Mouse (Mus musculus) limb, embryonic 14.5 days (tissue): Measurements from ENCODE around the gene Cyth2. TPM values are rescaled to one million over a fixed set of nuclear protein-coding genes. Genes with fewer than 3 reads are reported as not detected.

Experiments used
- ATAC-seq: fragments of 200-750 bp; cut with Nextera tagmentation; 2 replicates; pipeline ENCODE4 v1.8.0; 2017; ENCODE audit warnings: low read depth, moderate number of reproducible peaks, moderate TSS enrichment; ENCODE audit not compliant: low FRiP score
- DNase-seq: peaks from one replicate; pipeline ENCODE4 v3.0.0-alpha.2; 2015; ENCODE audit warnings: low spot score
- H3K27ac ChIP-seq: fragments of 300-500 bp; sonication (generic); replicated peaks from 2 replicates; pipeline ENCODE4 v1.5.1; 2014; ENCODE audit warnings: low read depth, mild to moderate bottlenecking, low read length, moderate library complexity, mixed read lengths
- H3K27me3 ChIP-seq: fragments of 300-500 bp; sonication (generic); 2 replicates; pipeline ENCODE4 v1.6.1; 2014; ENCODE audit warnings: low read length, mixed read lengths; ENCODE audit not compliant: control insufficient read depth, insufficient read depth
- H3K36me3 ChIP-seq: fragments of 300-500 bp; sonication (generic); 2 replicates; pipeline ENCODE4 v1.6.1; 2014; ENCODE audit warnings: mild to moderate bottlenecking, low read length, moderate library complexity, mixed read lengths; ENCODE audit not compliant: control insufficient read depth, insufficient read depth
- H3K4me1 ChIP-seq: fragments of 300-500 bp; sonication (generic); 2 replicates; pipeline ENCODE4 v1.6.1; 2014; ENCODE audit warnings: antibody characterized with exemption, low read length, mixed read lengths; ENCODE audit not compliant: control insufficient read depth, insufficient read depth
- H3K4me2 ChIP-seq: fragments of 300-500 bp; sonication (generic); replicated peaks from 2 replicates; pipeline ENCODE4 v1.6.1; 2014; ENCODE audit warnings: low read depth, mild to moderate bottlenecking, low read length, moderate library complexity; ENCODE audit not compliant: severe bottlenecking
- H3K4me3 ChIP-seq: fragments of 300-500 bp; sonication (generic); replicated peaks from 2 replicates; pipeline ENCODE4 v1.5.1; 2014; ENCODE audit warnings: low read length
- H3K9ac ChIP-seq: fragments of 300-500 bp; sonication (generic); 2 replicates; pipeline ENCODE4 v1.6.1; 2014; ENCODE audit warnings: mild to moderate bottlenecking, low read depth, low read length, moderate library complexity; ENCODE audit not compliant: severe bottlenecking
- H3K9me3 ChIP-seq: fragments of 300-500 bp; sonication (generic); 2 replicates; pipeline ENCODE4 v1.6.1; 2016; ENCODE audit warnings: low read length; ENCODE audit not compliant: control insufficient read depth
- POLR2A ChIP-seq: fragments of 200-500 bp; IDR thresholded peaks from 2 replicates; pipeline ENCODE4 v1.8.0; 2012; ENCODE audit warnings: inconsistent platforms, mild to moderate bottlenecking, moderate library complexity, borderline replicate concordance; ENCODE audit not compliant: insufficient read depth, insufficient read length; ENCODE audit errors: extremely low read depth
- WGBS: fragments of 180-500 bp; shearing (Covaris S2); extraction: QIAGEN DNeasy Blood & Tissue Kit; methylation state at CpG from one replicate; pipeline ENCODE4 v1.1.7; 2014; 5-methylcytosine and 5-hydroxymethylcytosine counted together
- polyA plus RNA-seq, 2 experiments: library from polyadenylated mRNA; depleted of rRNA in 1 of 2; stranded (reverse) in 1 of 2; unstranded in 1 of 2; fragments of >200 nt; fragmentation: Nextera tagmentation in 1 of 2; extraction: Ambion mirVana in 1 of 2; gene quantifications; 2 replicates each; pipeline versions ENCODE4 v1.2.1 to v1.2.3; 2012 to 2014

Cyth2 gene
- polyA plus RNA-seq, 2 experiments = 91.7 to 105 TPM

- Histone ChIP-seq H3K36me3 (peaks cover 20% of the 10 kb centered on the region), H3K9me3 (no peaks in the 10 kb centered on the region), H3K27me3 (peaks cover 46% of the 10 kb centered on the region), H3K9ac (0 out of 2 replicates have a peak overlapping the region, but pooled peaks have one; percentile 43), H3K4me3 (peak overlapping the region; percentile 44), H3K4me1 (0 out of 2 replicates have a peak, but pooled peaks cover 5% of the 10 kb centered on the region), H3K27ac (no peak overlapping the region), H3K4me2 (peak overlapping the region; percentile 56)
- no peak for ATAC-seq
- TF ChIP-seq POLR2A = no peak
- WGBS = 18% methylated on average over 29 of the region's 30 CpGs
- DNase-seq = no peak
Measured at GRCm38 (mm10) chr7:45832428-45832827, 18.0 kb upstream of the Cyth2 start.

DNA sequence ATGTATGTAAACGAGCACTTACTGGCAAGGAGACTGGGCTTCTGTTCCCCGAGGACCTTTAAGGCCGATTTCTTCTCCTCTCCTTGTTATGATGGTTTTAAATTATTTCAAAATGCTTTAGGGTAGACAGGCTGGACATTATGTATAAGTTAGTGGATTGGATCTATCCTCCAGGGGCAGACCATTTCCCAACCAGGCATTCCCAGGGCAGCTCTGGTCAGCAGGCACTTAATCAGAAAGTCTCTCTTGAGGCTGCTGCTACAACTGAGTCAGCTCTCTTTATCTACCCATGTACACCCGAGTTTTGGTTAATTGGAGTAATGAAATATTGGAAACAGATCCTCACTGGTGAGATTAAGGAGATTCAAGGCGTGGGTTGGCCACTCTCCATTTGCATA lies 16.7 kb upstream of the Cyth2 start:
- 20% methylated on average over 5 of the region's 5 CpGs for WGBS
- Histone ChIP-seq H3K27ac (no peak overlapping the region), H3K36me3 (peaks cover 33% of the 10 kb centered on the region), H3K4me2 (peak overlapping the region; percentile 67), H3K9ac (no peak overlapping the region), H3K9me3 (no peaks in the 10 kb centered on the region), H3K4me3 (peak overlapping the region; percentile 57), H3K4me1 (0 out of 2 replicates have a peak, but pooled peaks cover 5% of the 10 kb centered on the region), H3K27me3 (peaks cover 46% of the 10 kb centered on the region)
- TF ChIP-seq POLR2A = no peak
- ATAC-seq = no peak
- DNase-seq = no peak

- H3K36me3 ChIP-seq = peaks cover 38% of the 10 kb centered on the region
- 0 out of 2 replicates have a peak, but pooled peaks have one; percentile 6 for TF ChIP-seq POLR2A
- 0% methylated on average over 35 of the region's 35 CpGs for WGBS
- DNase-seq (peak; percentile 88), ATAC-seq (peak; percentile 92)
- no peaks in the 10 kb centered on the region for H3K9me3 ChIP-seq
- H3K27ac ChIP-seq = no peak within 1 kb of the TSS
- H3K27me3 ChIP-seq = peaks cover 46% of the 10 kb centered on the region
- peak within 1 kb of the TSS; percentile 57 for H3K4me3 ChIP-seq
- H3K4me2 ChIP-seq = peak within 1 kb of the TSS; percentile 67
- H3K9ac ChIP-seq = peak within 1 kb of the TSS; percentile 54
- 0 out of 2 replicates have a peak, but pooled peaks cover 5% of the 10 kb centered on the region for H3K4me1 ChIP-seq
Measured at GRCm38 (mm10) chr7:45830427-45831127, 16.2 kb upstream of the Cyth2 start, which contains the start of gene Grwd1. Grwd1 (minus strand) TSS chr7:45830944.

GRCm38 (mm10) chr7:45826631-45827030 lies 12.2 kb upstream of the Cyth2 start:
- no peak overlapping the region for H3K4me3 ChIP-seq
- H3K9ac ChIP-seq = no peak overlapping the region
- 91% methylated on average over 7 of the region's 7 CpGs for WGBS
- DNase-seq = no peak
- 0 out of 2 replicates have a peak, but pooled peaks cover 5% of the 10 kb centered on the region for H3K4me1 ChIP-seq
- no peak overlapping the region for H3K27ac ChIP-seq
- H3K27me3 ChIP-seq = peaks cover 6% of the 10 kb centered on the region
- H3K4me2 ChIP-seq = no peak overlapping the region
- no peak for ATAC-seq
- no peak for TF ChIP-seq POLR2A
- no peaks in the 10 kb centered on the region for H3K9me3 ChIP-seq
- H3K36me3 ChIP-seq = peaks cover 69% of the 10 kb centered on the region

- Histone ChIP-seq H3K4me3 (no peak within 1 kb of the TSS), H3K9ac (no peak within 1 kb of the TSS), H3K36me3 (peaks cover 68% of the 10 kb centered on the region)
Measured at GRCm38 (mm10) chr7:45824598-45824997, 10.2 kb upstream of the Cyth2 start, which contains the start of gene Kcnj14. Kcnj14 (minus strand) TSS chr7:45824782.

More at GRCm38 (mm10) chr7:45824598-45824997, 10.2 kb upstream of the Cyth2 start, which contains the start of gene Kcnj14:
- WGBS = 76% methylated on average over 7 of the region's 7 CpGs
- Histone ChIP-seq H3K4me1 (0 out of 2 replicates have a peak, but pooled peaks cover under 1% of the 10 kb centered on the region), H3K27ac (no peak within 1 kb of the TSS), H3K4me2 (no peak within 1 kb of the TSS), H3K9me3 (no peaks in the 10 kb centered on the region), H3K27me3 (no peaks in the 10 kb centered on the region)
- DNase-seq = no peak
- TF ChIP-seq POLR2A = no peak
- no peak for ATAC-seq
